Mouse (Mus musculus) intestine, embryonic 15.5 days (tissue): Measurements from ENCODE around the gene Spire2. TPM values are rescaled to one million over a fixed set of nuclear protein-coding genes. Genes with fewer than 3 reads are reported as not detected.

ENCODE experiments used
- ATAC-seq: fragments of 200-750 bp; cut with Nextera tagmentation; 2 replicates; pipeline ENCODE4 v1.8.0; 2017; ENCODE audit warnings: moderate TSS enrichment, moderate library complexity
- H3K27ac ChIP-seq: fragments of 300-500 bp; sonication (generic); 2 replicates; pipeline ENCODE4 v1.5.1; 2015; ENCODE audit warnings: mild to moderate bottlenecking, inconsistent platforms
- H3K27me3 ChIP-seq: fragments of 300-500 bp; sonication (generic); replicated peaks from 2 replicates; pipeline ENCODE4 v1.6.1; 2015; ENCODE audit warnings: inconsistent platforms
- H3K36me3 ChIP-seq: fragments of 300-500 bp; sonication (generic); 2 replicates; pipeline ENCODE4 v1.6.1; 2015; ENCODE audit warnings: inconsistent platforms
- H3K4me1 ChIP-seq: fragments of 300-500 bp; sonication (generic); replicated peaks from 2 replicates; pipeline ENCODE4 v1.6.1; 2015; ENCODE audit warnings: inconsistent platforms
- H3K4me2 ChIP-seq: fragments of 300-500 bp; sonication (generic); replicated peaks from 2 replicates; pipeline ENCODE4 v1.6.1; 2015; ENCODE audit warnings: mild to moderate bottlenecking, inconsistent platforms
- H3K4me3 ChIP-seq: fragments of 300-500 bp; sonication (generic); replicated peaks from 2 replicates; pipeline ENCODE4 v1.5.1; 2015; ENCODE audit warnings: inconsistent platforms
- H3K9ac ChIP-seq: fragments of 300-500 bp; sonication (generic); 2 replicates; pipeline ENCODE4 v1.6.1; 2015; ENCODE audit warnings: inconsistent platforms
- H3K9me3 ChIP-seq: fragments of 300-500 bp; sonication (generic); 2 replicates; pipeline ENCODE4 v1.6.1; 2016; ENCODE audit warnings: inconsistent platforms
- WGBS: fragments of 180-500 bp; shearing (Covaris S2); methylation state at CpG from one replicate; pipeline ENCODE4 v1.1.7; 2015; 5-methylcytosine and 5-hydroxymethylcytosine counted together
- polyA plus RNA-seq: library from polyadenylated mRNA; unstranded; fragments of >200 nt; fragmentation: Nextera tagmentation; extraction: Ambion mirVana; gene quantifications from 2 replicates; pipeline ENCODE4 v1.2.1, GENCODE M21; 2015

Gene Spire2
- polyA plus RNA-seq, 1 experiment from 2014 or later, result 3.9 TPM

DNA sequence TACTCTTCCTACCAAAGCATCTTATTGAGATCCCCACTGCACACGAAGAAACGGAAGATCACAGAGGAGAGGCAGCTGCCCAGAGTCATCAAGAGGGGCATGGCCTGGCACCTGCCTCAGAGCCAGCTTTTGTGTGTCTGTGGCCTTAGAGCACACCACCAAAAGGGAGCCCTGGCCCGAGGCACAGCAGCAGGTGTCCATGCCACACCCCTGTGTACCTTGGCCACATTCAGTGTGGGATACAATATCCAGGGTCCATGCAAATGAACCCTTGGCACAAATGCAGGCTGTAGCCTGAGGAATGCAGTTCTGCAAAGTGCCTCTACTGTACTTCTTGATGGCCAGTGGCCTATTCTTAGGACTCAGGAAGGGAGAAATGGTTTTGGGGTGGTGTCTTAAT is 5.0 kb downstream of the Spire2 start:
- Histone ChIP-seq H3K9me3 (no peaks in the 10 kb centered on the region), H3K4me3 (no peak overlapping the region), H3K4me1 (peaks cover 17% of the 10 kb centered on the region), H3K27me3 (0 out of 2 replicates have a peak, but pooled peaks cover 10% of the 10 kb centered on the region), H3K9ac (no peak overlapping the region), H3K27ac (no peak overlapping the region), H3K4me2 (no peak overlapping the region), H3K36me3 (no peaks in the 10 kb centered on the region)
- ATAC-seq, result no peak
- WGBS, result 82% methylated on average over 3 of the region's 3 CpGs

DNA sequence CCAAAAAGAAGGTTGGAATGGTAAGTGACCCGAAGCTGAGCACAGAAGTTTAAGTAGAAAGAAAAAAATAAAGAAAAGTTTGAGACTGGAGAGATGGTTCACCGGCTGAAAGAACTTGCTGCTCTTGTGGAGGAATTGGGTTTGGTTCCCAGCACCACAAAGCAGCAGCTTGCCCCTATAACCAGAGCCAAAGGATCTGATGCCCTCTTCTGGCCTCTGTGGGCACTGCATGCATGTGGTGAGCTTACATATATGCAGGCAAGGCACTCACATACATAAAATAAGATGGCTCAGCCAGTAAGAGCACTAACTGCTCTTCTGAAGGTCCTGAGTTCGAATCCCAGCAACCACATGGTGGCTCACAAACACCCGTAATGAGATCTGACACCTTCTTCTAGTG is 7.6 kb downstream of the Spire2 start:
- Histone ChIP-seq H3K27me3 (no peaks in the 10 kb centered on the region), H3K4me2 (no peak overlapping the region), H3K9me3 (no peaks in the 10 kb centered on the region), H3K9ac (no peak overlapping the region), H3K36me3 (no peaks in the 10 kb centered on the region), H3K27ac (no peak overlapping the region), H3K4me3 (no peak overlapping the region), H3K4me1 (0 out of 2 replicates have a peak, but pooled peaks cover 6% of the 10 kb centered on the region)
- WGBS, result 92% methylated on average over 4 of the region's 4 CpGs
- no peak for ATAC-seq

DNA sequence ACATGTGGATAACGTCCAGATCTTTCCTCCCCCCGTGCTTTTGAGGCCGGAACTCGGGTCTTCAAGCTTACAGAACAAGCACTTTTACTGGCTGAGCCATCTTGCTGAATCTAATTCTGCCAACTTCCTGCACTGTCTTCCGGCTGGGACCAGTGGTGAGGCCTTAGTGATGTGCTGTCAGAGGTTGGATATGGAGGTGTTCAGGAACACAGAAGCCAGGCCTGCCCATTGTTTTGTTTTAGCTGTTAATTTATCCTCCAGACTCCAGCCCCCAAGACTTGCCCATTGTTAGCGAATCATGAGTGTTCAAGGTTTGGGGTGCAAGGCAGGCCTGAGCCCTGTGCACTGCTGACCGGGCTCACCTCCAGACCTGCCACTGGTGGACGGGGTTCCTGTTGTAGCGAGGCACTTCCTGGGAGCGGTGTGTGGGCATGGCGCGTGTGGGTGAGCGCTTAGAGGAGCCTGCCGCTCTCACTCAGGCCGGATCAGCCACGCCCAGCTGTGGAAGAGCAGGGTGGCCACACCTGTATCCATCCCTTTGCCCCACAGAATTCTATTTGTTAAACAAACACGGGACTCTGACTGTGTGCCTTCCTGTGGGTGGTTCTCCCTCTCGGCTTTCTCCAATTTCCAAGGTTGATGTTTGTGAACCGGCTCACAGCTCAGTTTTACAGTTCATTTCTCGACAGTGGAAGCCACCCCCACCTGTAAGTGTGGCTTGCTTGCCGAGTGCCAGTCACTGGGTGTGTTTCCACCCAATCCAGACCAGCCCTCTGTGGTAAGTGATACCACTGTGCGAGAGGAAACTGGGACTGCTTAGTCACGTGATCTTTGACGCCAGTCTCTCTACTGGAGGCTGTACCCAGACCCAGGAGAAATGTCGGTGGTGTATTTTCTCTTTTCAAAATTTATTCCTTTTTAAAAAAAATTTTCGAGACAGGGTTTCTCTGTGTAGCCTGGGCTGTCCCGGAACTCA is 8.8 kb downstream of the Spire2 start:
- Histone ChIP-seq H3K4me3 (no peak overlapping the region), H3K4me2 (peak overlapping the region; percentile 17; the same call in 1 of the 2 replicates), H3K9ac (no peak overlapping the region), H3K27ac (peak overlapping the region; percentile 54), H3K9me3 (no peaks in the 10 kb centered on the region), H3K36me3 (no peaks in the 10 kb centered on the region), H3K4me1 (0 out of 2 replicates have a peak, but pooled peaks cover 6% of the 10 kb centered on the region), H3K27me3 (no peaks in the 10 kb centered on the region)
- peak; percentile 71 for ATAC-seq
- 68% methylated on average over 27 of the region's 27 CpGs for WGBS

DNA sequence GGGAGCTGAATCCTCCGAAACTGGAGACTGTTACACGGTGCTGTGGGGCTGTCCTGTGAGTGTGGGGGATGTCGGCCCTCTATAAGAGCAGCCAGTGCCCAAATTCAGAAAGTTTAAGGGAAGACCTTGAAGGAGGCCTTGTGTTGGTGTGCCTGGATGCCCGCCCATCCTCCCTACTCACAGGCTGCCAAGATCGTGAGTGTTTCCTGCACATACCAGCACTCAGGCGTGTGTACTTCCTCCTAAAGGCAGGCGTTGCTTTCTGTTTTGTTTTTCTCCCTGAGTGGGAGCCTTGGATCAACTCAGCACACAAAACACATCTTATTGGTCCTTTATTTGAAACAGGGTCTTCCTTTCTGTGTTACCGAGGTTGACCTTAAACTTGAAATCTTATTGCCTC is 9.7 kb downstream of the Spire2 start:
- Histone ChIP-seq H3K4me1 (0 out of 2 replicates have a peak, but pooled peaks cover 5% of the 10 kb centered on the region), H3K9me3 (no peaks in the 10 kb centered on the region), H3K4me2 (no peak overlapping the region), H3K4me3 (no peak overlapping the region), H3K27me3 (no peaks in the 10 kb centered on the region), H3K9ac (no peak overlapping the region), H3K27ac (no peak overlapping the region), H3K36me3 (no peaks in the 10 kb centered on the region)
- WGBS, result 82% methylated on average over 8 of the region's 8 CpGs
- ATAC-seq, result no peak

DNA sequence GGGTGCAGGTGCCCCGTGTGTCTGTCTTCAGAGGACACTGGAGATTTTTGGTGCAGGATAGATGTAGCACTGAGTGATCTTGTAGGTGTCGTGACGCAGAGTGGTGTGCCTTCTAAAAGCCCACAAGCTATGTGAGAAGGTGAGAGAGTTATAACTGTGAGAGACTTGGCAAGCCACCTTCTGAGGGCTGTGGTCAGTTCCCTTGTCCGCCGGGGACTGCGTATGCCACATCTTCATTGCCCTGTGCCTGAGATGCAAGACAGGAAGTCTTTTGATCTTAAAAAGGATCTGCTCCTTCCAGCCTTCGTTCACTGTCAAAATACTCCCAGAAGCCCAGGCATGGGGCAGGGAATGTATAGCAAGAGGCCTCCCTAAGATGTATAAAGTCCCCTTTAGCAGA is 10.4 kb downstream of the Spire2 start:
- Histone ChIP-seq H3K27ac (no peak overlapping the region), H3K4me2 (no peak overlapping the region), H3K27me3 (no peaks in the 10 kb centered on the region), H3K9me3 (no peaks in the 10 kb centered on the region), H3K9ac (no peak overlapping the region), H3K36me3 (no peaks in the 10 kb centered on the region), H3K4me3 (no peak overlapping the region), H3K4me1 (peaks cover 3% of the 10 kb centered on the region; the same call in 1 of the 2 replicates)
- 73% methylated on average over 7 of the region's 7 CpGs for WGBS
- no peak for ATAC-seq

DNA sequence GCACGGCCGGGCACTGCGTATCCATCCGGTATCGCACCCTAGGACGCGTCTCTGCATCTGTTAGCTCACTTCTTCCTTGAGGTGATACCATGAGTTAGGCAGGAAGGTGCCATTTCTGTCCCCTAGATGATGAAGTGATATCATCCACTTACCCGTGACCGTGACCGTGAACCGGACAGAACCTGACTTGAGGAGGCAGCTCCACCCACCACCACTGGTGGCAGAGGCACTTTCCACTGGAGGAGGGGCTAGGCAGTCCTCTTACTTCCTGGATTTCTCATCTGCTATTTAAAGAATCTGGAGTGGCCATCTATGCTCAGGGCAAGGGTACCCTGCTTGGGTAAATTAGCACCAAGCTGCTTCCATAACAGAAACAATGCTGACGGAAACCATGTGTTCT is 10.9 kb downstream of the Spire2 start:
- Histone ChIP-seq H3K36me3 (no peaks in the 10 kb centered on the region), H3K4me1 (peaks cover 7% of the 10 kb centered on the region; the same call in 1 of the 2 replicates), H3K9ac (no peak overlapping the region), H3K27me3 (no peaks in the 10 kb centered on the region), H3K4me2 (no peak overlapping the region), H3K4me3 (no peak overlapping the region), H3K27ac (no peak overlapping the region), H3K9me3 (no peaks in the 10 kb centered on the region)
- 84% methylated on average over 12 of the region's 12 CpGs for WGBS
- ATAC-seq, result no peak

DNA sequence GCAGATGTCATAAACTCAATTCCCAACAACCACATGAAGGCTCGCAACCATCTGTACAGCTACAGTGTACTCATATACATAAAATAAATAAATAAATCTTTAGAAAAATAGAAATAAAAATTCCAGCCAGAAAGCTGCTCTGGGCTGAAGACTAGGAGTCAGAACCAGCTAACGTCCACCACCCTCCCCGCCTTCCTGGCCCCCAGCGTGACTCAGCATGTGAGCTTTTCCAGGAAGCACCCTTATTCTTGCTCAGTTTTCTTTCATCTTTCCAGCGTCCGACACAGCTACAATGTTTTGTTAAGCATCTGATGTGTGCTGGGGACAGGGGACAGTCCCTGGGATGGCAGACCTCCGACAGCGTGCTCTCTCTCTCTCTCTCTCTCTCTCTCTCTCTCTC is 12.6 kb downstream of the Spire2 start:
- H3K4me3 ChIP-seq, result no peak overlapping the region
- H3K36me3 ChIP-seq, result no peaks in the 10 kb centered on the region
- H3K27ac ChIP-seq, result no peak overlapping the region
- peaks cover 7% of the 10 kb centered on the region; the same call in 1 of the 2 replicates for H3K4me1 ChIP-seq
- no peak overlapping the region for H3K9ac ChIP-seq
- H3K4me2 ChIP-seq, result no peak overlapping the region
- ATAC-seq, result no peak
- no peaks in the 10 kb centered on the region for H3K27me3 ChIP-seq
- H3K9me3 ChIP-seq, result no peaks in the 10 kb centered on the region
- 81% methylated on average over 8 of the region's 8 CpGs for WGBS

DNA sequence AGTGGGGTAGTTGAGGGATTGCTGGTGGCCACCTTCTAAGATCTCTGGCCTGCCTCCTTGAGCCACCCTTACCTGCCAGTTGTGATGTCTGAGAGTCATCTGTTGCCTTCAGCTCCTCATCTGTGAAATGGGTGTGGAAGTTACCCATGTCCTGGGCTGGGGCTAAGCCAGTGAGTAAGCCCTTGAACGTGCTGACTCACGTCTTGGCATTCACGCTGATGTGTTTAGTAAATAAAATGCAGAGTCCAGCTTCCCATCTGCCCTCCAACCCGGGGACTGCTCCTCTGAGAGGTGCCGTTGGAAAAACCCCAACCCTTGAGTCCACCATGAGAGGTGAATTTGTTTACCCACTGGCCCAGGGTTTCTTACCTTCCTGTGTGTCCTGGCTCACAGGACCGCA is 13.3 kb downstream of the Spire2 start:
- no peak for ATAC-seq
- 73% methylated on average over 6 of the region's 6 CpGs for WGBS

DNA sequence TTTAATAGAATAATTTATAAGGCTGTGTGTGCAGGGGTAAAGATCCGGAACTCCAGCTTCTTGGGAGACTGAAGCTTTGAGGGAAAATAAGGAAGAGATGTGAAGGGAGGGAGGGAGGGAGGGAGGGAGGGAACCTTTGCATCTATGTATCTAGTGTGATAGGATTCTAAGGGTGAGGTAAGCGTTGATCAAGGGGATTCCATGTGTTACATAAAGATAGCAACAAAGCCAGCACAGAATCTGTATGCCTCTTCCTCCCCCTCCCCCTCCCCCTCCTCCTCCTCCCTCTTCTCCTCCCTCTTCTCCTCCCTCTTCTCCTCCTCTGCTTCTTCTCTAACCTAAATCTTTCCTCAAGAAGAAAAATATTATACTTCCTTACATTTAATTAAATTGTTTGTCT is 14.8 kb downstream of the Spire2 start:
- Histone ChIP-seq H3K4me3 (no peak overlapping the region), H3K4me1 (peaks cover 4% of the 10 kb centered on the region; the same call in 1 of the 2 replicates), H3K27me3 (no peaks in the 10 kb centered on the region), H3K4me2 (no peak overlapping the region), H3K9ac (no peak overlapping the region), H3K27ac (no peak overlapping the region), H3K9me3 (no peaks in the 10 kb centered on the region), H3K36me3 (no peaks in the 10 kb centered on the region)
- ATAC-seq, result no peak
- WGBS, result 69% methylated on average over 2 of the region's 2 CpGs

More for the DNA sequence above, 13.3 kb downstream of the Spire2 start:
- Histone ChIP-seq H3K4me1 (peaks cover 7% of the 10 kb centered on the region; the same call in 1 of the 2 replicates), H3K4me2 (no peak overlapping the region), H3K9me3 (no peaks in the 10 kb centered on the region), H3K9ac (no peak overlapping the region), H3K4me3 (no peak overlapping the region), H3K27me3 (no peaks in the 10 kb centered on the region), H3K36me3 (no peaks in the 10 kb centered on the region), H3K27ac (no peak overlapping the region)

DNA sequence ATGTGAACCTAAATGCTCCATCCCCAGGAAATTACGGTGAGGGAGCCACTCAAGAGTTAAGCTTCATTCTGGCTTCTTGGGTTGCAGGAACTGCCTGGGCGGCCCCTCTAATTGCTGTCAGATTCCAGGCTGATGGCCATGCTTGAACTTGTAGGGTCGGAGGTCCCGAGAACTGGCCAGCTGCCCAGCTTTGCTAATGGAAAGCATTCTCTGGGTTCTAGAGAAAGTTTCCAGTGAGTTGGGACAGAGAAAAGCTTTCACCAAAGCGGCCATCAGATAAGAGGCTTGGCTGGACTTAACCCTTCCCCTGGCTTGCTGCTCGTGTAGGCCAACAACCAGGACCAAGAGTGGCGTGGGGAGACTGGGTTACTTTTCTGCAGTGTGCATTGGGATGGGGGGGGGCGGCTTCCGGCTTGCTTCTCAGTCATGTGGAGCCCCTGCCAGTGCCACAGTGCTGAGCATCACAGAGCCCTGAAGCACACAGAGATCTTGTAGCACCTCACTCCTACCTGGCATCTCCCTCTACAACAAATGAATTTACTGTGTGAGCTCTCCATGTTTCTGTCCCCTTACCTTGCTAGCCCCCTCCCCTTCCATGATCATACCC is 15.8 kb downstream of the Spire2 start:
- no peaks in the 10 kb centered on the region for H3K36me3 ChIP-seq
- H3K27me3 ChIP-seq, result no peaks in the 10 kb centered on the region
- H3K4me2 ChIP-seq, result no peak overlapping the region
- 40% methylated on average over 9 of the region's 9 CpGs for WGBS
- no peak overlapping the region for H3K4me3 ChIP-seq
- H3K27ac ChIP-seq, result no peak overlapping the region
- peaks cover 4% of the 10 kb centered on the region; the same call in 1 of the 2 replicates for H3K4me1 ChIP-seq
- H3K9me3 ChIP-seq, result no peaks in the 10 kb centered on the region
- H3K9ac ChIP-seq, result no peak overlapping the region
- peak; percentile 43 for ATAC-seq

DNA sequence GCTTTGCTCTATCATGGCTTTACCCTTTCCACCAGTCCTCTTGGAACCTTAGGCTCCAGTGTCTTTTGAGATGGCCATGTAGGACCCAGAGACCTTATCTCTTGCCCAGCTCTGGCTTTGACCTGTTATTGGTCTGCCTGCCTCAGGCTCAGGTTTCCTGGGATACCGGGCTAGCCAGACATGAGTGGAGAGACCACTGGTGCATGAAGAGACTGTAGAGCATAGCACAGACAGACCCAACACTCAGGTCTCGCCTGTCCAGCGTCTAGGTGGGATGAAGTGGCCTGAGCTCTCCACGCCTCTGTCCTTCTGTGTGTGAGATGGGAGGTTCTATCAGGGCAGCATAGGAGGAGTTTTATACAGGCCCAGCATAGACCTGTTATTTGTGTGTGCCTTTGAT is 16.6 kb downstream of the Spire2 start:
- Histone ChIP-seq H3K4me3 (no peak overlapping the region), H3K9ac (no peak overlapping the region), H3K36me3 (no peaks in the 10 kb centered on the region), H3K4me2 (no peak overlapping the region), H3K27me3 (0 out of 2 replicates have a peak, but pooled peaks cover 2% of the 10 kb centered on the region), H3K27ac (no peak overlapping the region), H3K9me3 (no peaks in the 10 kb centered on the region), H3K4me1 (peaks cover 4% of the 10 kb centered on the region; the same call in 1 of the 2 replicates)
- WGBS, result 87% methylated on average over 4 of the region's 4 CpGs
- ATAC-seq, result no peak

DNA sequence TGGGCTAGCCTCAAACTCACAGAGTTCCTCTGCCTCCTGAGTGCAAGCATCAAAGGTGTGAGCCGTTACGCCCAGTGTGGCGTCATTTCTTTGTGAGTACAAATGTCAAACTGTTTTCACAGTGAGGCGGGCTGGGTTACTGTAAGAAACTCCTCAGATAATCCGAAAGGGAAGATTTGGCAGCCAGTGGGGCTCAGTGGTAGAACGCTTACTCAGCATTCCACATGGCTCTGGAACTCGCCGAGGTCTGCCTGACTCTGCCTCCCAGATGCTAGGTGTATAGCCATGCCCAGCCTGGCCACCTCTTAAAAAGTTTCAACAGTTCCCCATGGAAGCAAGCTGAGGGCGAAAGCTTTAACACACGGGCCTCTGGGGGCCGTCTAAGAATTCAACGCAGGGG is 19.6 kb downstream of the Spire2 start:
- Histone ChIP-seq H3K9ac (no peak overlapping the region), H3K27me3 (0 out of 2 replicates have a peak, but pooled peaks cover 4% of the 10 kb centered on the region), H3K36me3 (no peaks in the 10 kb centered on the region), H3K27ac (no peak overlapping the region), H3K4me1 (peaks cover 4% of the 10 kb centered on the region; the same call in 1 of the 2 replicates), H3K9me3 (no peaks in the 10 kb centered on the region), H3K4me2 (no peak overlapping the region), H3K4me3 (no peak overlapping the region)
- 78% methylated on average over 12 of the region's 12 CpGs for WGBS
- no peak for ATAC-seq
